Mouse (Mus musculus) small intestine, adult 10 weeks (tissue): Measurements from ENCODE around the gene Srcap. TPM values are rescaled to one million over a fixed set of nuclear protein-coding genes. Genes with fewer than 3 reads are reported as not detected.

Source experiments
- polyA plus RNA-seq: library from polyadenylated mRNA; stranded (reverse); fragments of 350-450 nt; fragmentation: Illumina TruSeq; extraction: RNeasy Lipid Tissue Mini Kit (QIAGEN cat#74804); gene quantifications from one replicate; pipeline ENCODE4 v1.2.3, GENCODE M21; 2014; ENCODE audit warnings: low replicate concordance

Gene Srcap
- polyA plus RNA-seq = 4.5 TPM

DNA sequence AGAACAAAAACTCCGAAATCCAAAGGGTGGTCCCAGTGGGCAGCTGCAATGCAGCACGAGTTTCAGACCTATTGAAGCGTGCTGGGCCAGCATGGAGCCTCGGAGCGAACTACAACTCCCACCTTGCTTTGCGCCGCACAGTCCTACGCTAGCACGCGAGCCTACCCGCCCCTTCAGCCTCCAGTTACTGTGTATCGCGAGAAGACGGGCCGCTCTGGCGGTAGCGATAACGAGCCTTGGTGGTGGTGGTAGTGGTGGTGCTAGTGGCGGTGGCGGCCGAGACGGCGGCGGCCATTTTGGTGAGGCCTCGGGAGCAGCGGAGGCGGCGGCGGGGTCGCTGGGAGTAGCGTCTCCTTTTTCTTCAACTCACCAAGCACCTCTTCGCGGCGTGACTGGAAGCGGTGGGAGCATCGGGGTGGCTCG is at the start of gene Srcap:
Gene Srcap (plus strand): TSS at position 176 of the 423 bp plus-strand sequence.

DNA sequence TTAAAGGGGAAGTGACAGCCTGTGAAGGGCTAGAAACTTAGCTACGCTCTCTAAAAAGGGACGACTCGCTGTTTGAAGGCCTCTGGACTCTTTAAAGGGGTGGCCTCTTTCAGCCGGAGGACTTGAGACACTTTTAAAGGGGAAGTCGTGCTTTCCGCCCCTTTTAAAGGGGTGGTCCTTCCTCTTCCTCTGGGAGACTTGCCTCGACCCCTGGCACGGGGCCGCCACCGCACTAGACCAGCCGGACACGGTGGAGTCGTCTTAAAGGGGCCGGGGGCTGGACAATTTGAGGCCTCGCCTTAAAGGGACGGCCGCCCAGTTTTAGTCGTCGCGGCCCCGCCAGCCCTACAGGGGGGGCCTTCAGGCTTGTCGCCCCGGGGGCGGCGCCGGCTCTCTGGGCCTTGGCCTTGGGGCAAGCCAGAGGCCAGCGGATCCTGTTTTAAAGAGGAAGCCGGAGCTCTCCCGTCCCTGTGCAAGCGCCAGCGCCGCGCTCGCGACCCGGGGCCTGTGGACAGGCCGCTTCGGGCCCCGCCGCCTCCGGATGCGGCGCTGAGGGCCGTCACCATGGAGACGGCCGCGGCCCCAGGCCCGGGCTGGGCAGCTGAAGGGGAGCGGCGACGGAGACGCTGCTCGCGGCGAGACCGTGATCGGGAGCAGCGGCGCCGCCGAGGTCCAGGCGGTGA is 33.0 kb upstream of the Srcap start, which contains the start of gene Fbrs:
Gene Fbrs (plus strand): TSS at position 565 of the 683 bp plus-strand sequence.

DNA sequence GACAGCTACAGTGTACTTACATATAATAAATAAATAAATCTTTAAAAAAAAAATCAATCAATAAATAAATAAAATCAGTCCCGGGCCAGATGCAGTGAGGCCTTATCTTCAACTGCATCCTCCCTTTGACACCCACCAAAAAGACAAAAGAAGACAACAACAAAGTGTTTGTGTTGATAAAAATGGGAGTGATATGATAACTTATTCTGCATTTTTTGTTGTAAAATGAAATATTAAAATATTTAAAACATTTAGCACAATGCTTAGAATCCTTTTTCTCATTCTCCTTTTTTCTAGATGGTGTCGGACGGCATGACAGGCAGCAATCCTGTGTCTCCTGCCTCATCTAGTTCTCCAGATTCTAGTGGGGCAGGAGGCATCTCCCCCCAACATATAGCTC is 7.5 kb downstream of the Srcap start, which contains the start of gene Gm42715:
Gene Gm42715 (plus strand): TSS at position 301 of the 400 bp plus-strand sequence.

DNA sequence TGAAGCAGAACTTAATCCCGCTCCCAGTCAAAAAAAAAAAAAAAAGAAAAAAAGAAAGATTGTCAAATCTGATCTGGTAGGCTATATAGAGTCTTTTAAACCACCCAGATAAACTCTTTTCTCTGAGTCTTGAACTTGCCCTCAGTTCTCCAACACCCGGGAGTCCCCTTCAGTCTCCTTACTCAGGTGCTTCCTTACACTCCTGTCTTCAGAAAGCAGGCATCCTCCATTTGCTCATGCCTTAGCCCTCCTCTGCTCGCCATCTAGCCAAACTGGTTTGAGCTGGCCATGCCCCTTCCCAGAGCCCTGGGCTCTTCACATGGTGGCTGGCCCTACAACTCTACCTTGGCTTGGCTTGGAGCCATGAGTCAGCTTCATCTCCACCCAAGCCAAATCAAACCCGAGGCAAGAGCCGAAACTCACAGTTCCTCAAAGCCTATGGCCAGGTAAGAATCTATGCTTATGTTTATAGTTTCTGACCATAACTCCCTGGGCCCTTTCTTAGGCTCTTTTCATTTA is 49.6 kb downstream of the Srcap start, which contains the start of gene Tmem265:
Gene Tmem265 (plus strand): TSS at position 51 of the 519 bp plus-strand sequence.

DNA sequence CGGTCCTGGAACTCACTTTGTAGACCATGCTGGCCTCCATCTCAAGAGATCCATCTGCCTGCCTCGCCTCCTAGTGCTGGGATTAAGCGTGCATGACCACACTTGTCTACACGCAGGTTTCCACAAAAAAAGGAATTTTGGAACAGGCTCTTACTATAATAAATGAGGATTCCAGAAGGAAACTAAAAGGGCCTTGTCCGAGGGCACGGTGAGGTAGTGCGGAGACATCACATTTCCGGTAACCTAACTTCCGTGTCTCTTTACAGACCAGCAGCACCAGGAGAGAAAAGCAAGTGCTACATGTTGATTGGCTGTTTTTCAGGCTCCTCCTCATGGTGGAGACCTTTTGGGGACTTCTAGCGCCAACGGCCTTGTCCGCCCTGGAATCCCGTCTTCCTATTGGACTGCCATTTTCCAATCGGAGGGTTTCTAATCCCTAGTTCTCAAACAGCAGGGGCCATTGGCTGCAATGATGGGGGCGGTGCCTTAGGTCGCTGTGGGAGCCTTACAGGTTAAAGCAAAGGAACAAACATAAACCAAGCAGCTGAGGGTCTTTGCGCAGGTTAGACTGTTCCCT is 61.2 kb downstream of the Srcap start, which contains the start of gene Phkg2:
Gene Phkg2 (plus strand): TSS at position 446 of the 577 bp plus-strand sequence.

DNA sequence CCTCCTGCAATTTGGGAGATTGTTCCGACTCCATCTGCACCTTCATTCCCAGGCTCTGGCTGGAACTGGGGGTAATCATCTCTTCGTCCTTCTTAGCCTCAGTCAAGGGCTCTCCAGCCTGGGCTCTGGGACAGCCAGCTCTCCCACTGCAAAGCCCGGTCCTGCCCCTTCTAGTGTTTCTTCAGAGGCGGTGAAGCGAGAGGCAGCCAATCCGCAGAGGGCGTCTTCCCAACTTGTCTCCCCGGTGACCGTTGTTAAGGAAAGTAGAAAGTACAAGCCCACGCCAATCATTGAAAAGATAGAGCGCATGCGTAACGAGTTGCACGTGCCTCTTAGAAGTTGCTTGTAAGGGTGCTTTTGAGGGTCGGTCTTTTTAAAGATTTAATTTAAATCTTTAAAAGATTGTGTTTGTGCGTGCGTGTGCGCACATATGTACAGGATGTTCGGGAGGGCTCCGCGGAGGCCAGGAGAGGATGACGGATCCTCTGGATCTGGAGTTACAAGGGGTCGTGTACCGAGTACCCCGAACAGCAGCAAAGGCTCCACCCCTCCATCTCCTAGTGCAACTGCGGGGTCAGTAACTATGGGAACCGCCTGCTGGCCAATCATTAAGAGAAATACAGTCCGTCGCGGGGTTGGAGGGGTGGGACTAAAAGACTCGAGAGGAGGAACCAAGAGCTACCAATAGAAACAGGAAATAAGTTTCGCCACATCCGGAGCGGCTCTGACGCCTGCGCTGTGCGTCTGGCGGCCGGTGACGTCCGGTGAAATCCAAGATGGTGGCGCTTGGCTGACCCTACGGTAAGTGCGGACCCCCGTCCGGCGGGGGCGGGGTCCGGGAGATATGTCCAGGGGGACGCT is 76.5 kb downstream of the Srcap start, which contains the start of the genes Ccdc189 and Rnf40:
Gene Ccdc189 (minus strand): TSS at position 585 of the 861 bp plus-strand sequence.
Gene Rnf40 (plus strand): TSS at position 757 of the 861 bp plus-strand sequence.

Other genes with a start within 250 kb of the Srcap start
- gene Sephs2, start 237.9 kb upstream of the Srcap start, polyA plus RNA-seq = 171 TPM
- 1.3 TPM for gene Itgal, start 215.7 kb upstream of the Srcap start, polyA plus RNA-seq
- 2.2 TPM for gene Zfp768, start 166.4 kb upstream of the Srcap start, polyA plus RNA-seq
- 5.3 TPM for gene Zfp747, start 135.9 kb upstream of the Srcap start, polyA plus RNA-seq
- gene 9130019O22Rik, start 124.8 kb upstream of the Srcap start, polyA plus RNA-seq = 2.9 TPM
- 1.2 TPM for gene E430018J23Rik, start 118.4 kb upstream of the Srcap start, polyA plus RNA-seq
- gene Zfp764, start 105.2 kb upstream of the Srcap start, polyA plus RNA-seq = 3.5 TPM
- gene Zfp688, start 89.9 kb upstream of the Srcap start, polyA plus RNA-seq = 2.5 TPM
- gene Zfp689, start 62.8 kb upstream of the Srcap start, polyA plus RNA-seq = 0.97 TPM
- 29.5 TPM for gene Prr14, start 52.4 kb upstream of the Srcap start, polyA plus RNA-seq
- 5.9 TPM for gene Fbrs, start 32.8 kb upstream of the Srcap start, polyA plus RNA-seq
- gene Gm42715, start 7.6 kb downstream of the Srcap start, polyA plus RNA-seq = 5.1 TPM
- gene Tmem265, start 49.4 kb downstream of the Srcap start, polyA plus RNA-seq = not detected
- gene Phkg2, start 61.4 kb downstream of the Srcap start, polyA plus RNA-seq = 18.3 TPM
- gene Ccdc189, start 76.6 kb downstream of the Srcap start, polyA plus RNA-seq = not detected
- gene Rnf40, start 76.8 kb downstream of the Srcap start, polyA plus RNA-seq = 0.82 TPM
- 4.8 TPM for gene Zfp629, start 103.8 kb downstream of the Srcap start, polyA plus RNA-seq
- gene Bcl7c, start 196.9 kb downstream of the Srcap start, polyA plus RNA-seq = 1.2 TPM
- 0.74 TPM for gene Ctf1, start 200.8 kb downstream of the Srcap start, polyA plus RNA-seq
- gene Ctf2, start 220.2 kb downstream of the Srcap start, polyA plus RNA-seq = not detected
- 0.11 TPM for gene Fbxl19, start 232.6 kb downstream of the Srcap start, polyA plus RNA-seq